Mouse (Mus musculus) lung, embryonic 16.5 days (tissue): ENCODE results near the gene Smyd4. TPM values are rescaled to one million over a fixed set of nuclear protein-coding genes. Genes with fewer than 3 reads are reported as not detected.

Source experiments
- ATAC-seq: fragments of 200-750 bp; cut with Nextera tagmentation; 2 replicates; pipeline ENCODE4 v1.8.0; 2017; ENCODE audit warnings: low read depth, mild to moderate bottlenecking, moderate library complexity
- H3K27ac ChIP-seq: fragments of 300-500 bp; sonication (generic); 2 replicates; pipeline ENCODE4 v1.5.1; 2014; ENCODE audit warnings: mild to moderate bottlenecking, control low read depth, low read length
- H3K27me3 ChIP-seq: fragments of 300-500 bp; sonication (generic); 2 replicates; pipeline ENCODE4 v1.6.1; 2014; ENCODE audit warnings: low read depth, low read length, mixed read lengths; ENCODE audit not compliant: control insufficient read depth, insufficient read depth
- H3K36me3 ChIP-seq: fragments of 300-500 bp; sonication (generic); 2 replicates; pipeline ENCODE4 v1.6.1; 2014; ENCODE audit warnings: low read length; ENCODE audit not compliant: control insufficient read depth, insufficient read depth
- H3K4me1 ChIP-seq: fragments of 300-500 bp; sonication (generic); replicated peaks from 2 replicates; pipeline ENCODE4 v1.6.1; 2014; ENCODE audit warnings: low read length, mixed read lengths; ENCODE audit not compliant: control insufficient read depth, insufficient read depth
- H3K4me2 ChIP-seq: fragments of 300-500 bp; sonication (generic); 2 replicates; pipeline ENCODE4 v1.6.1; 2014; ENCODE audit warnings: low read depth, low read length, control low read depth
- H3K4me3 ChIP-seq: fragments of 300-500 bp; sonication (generic); 2 replicates; pipeline ENCODE4 v1.5.1; 2014; ENCODE audit warnings: mild to moderate bottlenecking, low read length, control low read depth
- H3K9ac ChIP-seq: fragments of 300-500 bp; sonication (generic); 2 replicates; pipeline ENCODE4 v1.6.1; 2014; ENCODE audit warnings: low read length, control low read depth
- H3K9me3 ChIP-seq: fragments of 300-500 bp; sonication (generic); 2 replicates; pipeline ENCODE4 v1.6.1; 2016; ENCODE audit warnings: low read length; ENCODE audit not compliant: control insufficient read depth
- WGBS: fragments of 180-500 bp; shearing (Covaris S2); extraction: QIAGEN DNeasy Blood & Tissue Kit; methylation state at CpG from one replicate; pipeline ENCODE4 v1.1.7; 2014; 5-methylcytosine and 5-hydroxymethylcytosine counted together
- polyA plus RNA-seq: library from polyadenylated mRNA; unstranded; fragments of >200 nt; fragmentation: Nextera tagmentation; extraction: Ambion mirVana; gene quantifications from 2 replicates; pipeline ENCODE4 v1.2.1, GENCODE M21; 2015

The Smyd4 gene
- polyA plus RNA-seq, 1 experiment from 2014 or later = 16.9 TPM

DNA sequence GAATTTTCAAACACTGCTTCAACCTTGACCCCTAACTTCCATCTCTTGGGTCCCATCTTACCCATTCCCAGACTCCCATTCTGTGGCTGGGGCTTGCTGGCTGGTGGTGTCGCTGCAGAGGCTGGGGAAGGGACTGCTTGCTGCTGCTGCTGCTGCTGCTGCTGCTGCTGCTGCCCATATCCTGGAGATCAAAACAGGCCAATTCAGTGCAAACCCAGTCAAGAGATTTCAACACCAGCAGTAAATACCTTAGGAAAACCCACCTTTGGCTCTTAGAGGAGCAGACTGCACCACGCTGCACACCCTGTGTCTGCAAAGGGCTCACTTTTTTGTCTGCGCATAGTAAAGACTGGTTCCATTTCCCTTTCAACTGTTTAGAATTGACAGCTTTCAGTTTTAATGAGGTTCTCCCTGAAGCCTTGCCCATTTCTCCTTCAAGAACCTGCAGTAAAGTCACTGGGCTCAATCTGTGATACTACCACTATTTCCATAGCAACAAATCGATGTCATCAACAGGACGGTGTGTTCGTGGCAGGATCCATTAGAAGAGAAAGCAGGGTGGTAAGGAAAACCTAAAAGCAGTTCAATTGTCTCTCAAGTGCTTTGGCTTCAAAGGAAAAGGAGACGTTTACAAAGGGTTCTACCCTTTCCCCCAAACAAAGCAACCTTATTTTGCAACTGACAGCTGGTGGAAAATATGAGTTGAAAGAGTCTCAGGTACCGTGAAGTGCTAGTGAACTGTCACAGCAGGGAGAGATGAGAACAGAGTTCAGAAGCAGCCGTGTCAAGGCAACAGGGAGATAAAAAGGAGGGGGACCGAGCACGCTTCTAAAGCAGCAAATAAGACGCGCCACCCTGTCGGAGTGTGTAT, 29.6 kb upstream of the Smyd4 start:
- Histone ChIP-seq H3K4me1 (peaks cover 8% of the 10 kb centered on the region), H3K9me3 (no peaks in the 10 kb centered on the region), H3K9ac (no peak overlapping the region), H3K36me3 (peaks cover 18% of the 10 kb centered on the region), H3K4me3 (no peak overlapping the region), H3K4me2 (no peak overlapping the region), H3K27me3 (no peaks in the 10 kb centered on the region), H3K27ac (no peak overlapping the region; the same call in 1 of the 2 replicates)
- 52% methylated on average over 14 of the region's 14 CpGs for WGBS
- ATAC-seq = no peak

DNA sequence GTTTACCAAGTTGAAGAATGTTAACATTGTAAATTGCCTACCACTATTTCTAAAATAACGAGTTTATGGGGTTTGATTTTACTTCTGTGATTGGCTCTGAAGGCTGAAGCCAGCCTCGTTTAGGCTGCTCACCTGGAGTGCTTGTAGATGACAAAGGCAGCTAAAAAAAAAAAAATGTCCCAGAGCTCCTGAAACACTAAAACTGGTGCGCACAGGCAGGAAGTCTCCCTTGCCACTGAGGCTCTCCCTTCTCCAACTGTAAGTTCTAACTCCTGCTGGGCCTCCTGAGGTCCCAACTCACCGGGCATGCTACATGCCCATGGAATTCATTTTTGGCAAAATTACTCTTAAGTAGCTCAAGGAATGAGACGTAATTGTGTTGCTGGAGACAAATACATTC, 29.0 kb upstream of the Smyd4 start:
- no peak overlapping the region for H3K4me3 ChIP-seq
- 44% methylated on average over 5 of the region's 5 CpGs for WGBS
- H3K27ac ChIP-seq = peak overlapping the region; percentile 15; the same call in 1 of the 2 replicates
- no peak overlapping the region for H3K9ac ChIP-seq
- H3K27me3 ChIP-seq = no peaks in the 10 kb centered on the region
- no peaks in the 10 kb centered on the region for H3K9me3 ChIP-seq
- no peak for ATAC-seq
- peaks cover 8% of the 10 kb centered on the region for H3K4me1 ChIP-seq
- no peak overlapping the region for H3K4me2 ChIP-seq
- H3K36me3 ChIP-seq = peaks cover 12% of the 10 kb centered on the region; the same call in 1 of the 2 replicates

DNA sequence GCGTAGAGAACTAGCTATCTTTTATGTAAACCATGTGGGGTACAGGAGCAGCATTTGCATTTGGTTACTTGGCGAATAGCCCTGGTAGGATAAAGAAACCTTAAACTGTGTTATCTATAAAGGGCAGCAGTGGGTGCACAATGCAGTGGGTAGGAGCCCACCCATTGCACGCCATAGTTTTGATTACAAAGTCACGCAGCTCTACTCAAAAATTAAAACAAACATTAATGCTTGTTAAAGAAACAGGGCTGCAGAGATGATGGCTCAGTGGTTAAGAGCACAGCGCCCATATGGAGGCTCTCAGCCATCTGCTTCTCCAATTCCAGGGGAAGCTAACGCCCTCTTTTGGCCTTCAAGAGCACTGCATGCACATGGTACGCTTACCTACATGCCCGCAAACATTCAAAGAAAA, 24.9 kb upstream of the Smyd4 start:
- Histone ChIP-seq H3K36me3 (peaks cover 6% of the 10 kb centered on the region), H3K27ac (no peak overlapping the region), H3K9ac (no peak overlapping the region), H3K4me1 (peaks cover 21% of the 10 kb centered on the region), H3K4me2 (no peak overlapping the region), H3K4me3 (no peak overlapping the region), H3K27me3 (no peaks in the 10 kb centered on the region), H3K9me3 (no peaks in the 10 kb centered on the region)
- 56% methylated on average over 8 of the region's 8 CpGs for WGBS
- no peak for ATAC-seq

DNA sequence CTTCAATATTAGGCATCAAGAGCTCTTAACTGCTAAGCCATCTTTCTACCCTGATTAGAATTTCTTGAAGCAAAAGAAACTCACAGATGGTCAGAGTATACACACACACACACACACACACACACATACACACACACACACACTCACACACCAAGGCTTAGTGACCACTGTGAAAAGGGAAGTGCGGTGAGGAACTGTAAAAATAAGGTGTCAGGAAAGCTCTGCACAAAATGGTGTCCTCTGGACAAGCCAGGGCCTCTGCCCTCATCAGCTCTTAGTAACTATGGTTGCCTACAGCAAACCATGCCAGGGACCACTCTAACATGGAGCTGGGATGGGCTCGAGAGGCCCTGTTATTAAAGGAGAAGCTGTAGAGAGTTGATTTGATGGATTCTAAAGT, 23.8 kb upstream of the Smyd4 start:
- ATAC-seq = no peak
- peaks cover 8% of the 10 kb centered on the region for H3K36me3 ChIP-seq
- H3K9me3 ChIP-seq = no peaks in the 10 kb centered on the region
- no peak overlapping the region for H3K27ac ChIP-seq
- H3K4me3 ChIP-seq = no peak overlapping the region
- WGBS = 90% methylated on average over 2 of the region's 2 CpGs
- H3K4me2 ChIP-seq = no peak overlapping the region
- peaks cover 21% of the 10 kb centered on the region for H3K4me1 ChIP-seq
- no peaks in the 10 kb centered on the region for H3K27me3 ChIP-seq
- no peak overlapping the region for H3K9ac ChIP-seq

DNA sequence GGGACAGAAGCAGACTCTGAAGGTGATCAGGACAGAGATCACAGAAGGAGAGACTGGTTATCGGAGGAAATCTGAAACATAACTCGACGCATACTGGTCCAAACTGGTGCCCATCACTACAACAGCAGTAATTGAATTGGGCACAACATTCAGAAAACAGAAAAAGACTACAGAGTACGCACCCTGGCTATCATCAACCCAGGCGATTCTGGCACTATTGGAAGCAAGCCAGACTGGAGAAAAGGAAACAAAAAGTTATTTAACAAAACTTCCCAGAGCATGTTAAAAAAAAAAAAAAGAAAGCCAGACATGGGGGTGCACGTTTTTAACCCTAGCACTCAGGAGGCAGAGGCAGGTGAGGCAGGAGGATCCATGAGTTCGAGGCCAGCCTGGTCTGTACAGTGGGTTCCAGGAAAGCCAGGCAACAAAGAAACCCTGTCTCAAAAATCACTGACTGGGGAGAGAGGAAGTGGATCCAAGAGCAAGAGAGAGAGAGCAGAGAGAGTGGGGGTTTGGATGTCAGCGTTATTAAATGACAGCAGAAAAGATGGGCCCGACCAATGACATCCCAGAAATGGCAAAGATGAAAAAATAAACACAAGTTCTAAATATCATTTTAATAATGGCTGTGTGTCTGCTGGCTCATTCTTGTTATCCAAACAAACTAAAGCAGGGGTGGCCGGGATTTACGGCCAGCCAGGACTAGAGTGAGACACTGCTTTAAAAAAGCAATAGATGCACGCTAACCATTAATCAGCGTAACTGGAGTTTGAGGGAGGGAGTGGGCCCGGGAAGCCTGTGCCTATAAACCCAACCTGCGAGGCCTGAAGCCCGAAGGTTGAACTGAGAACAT, 22.9 kb upstream of the Smyd4 start:
- Histone ChIP-seq H3K4me1 (peaks cover 21% of the 10 kb centered on the region), H3K27me3 (no peaks in the 10 kb centered on the region), H3K36me3 (peaks cover 8% of the 10 kb centered on the region), H3K27ac (peak overlapping the region; percentile 34; the same call in 1 of the 2 replicates), H3K4me3 (no peak overlapping the region), H3K4me2 (no peak overlapping the region), H3K9me3 (no peaks in the 10 kb centered on the region), H3K9ac (no peak overlapping the region)
- peak; percentile 67 for ATAC-seq
- 47% methylated on average over 16 of the region's 16 CpGs for WGBS

DNA sequence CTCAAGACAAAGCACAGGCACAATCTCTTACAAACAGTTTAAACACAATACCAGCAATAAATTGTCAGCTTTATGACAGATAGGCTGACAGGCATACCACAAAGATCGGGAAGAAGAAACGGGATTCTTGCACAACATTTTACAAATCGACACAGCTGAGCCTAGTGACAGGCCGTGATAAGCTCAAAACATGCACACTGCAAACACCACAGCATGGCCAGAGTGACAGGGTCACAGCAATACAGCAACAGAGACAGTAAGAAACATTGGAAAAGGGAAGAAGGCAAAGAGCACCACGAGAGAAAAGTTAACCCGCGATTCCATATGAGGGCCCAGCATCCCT, 22.3 kb upstream of the Smyd4 start:
- H3K4me2 ChIP-seq = no peak overlapping the region
- WGBS = 41% methylated on average over 7 of the region's 7 CpGs
- H3K27me3 ChIP-seq = no peaks in the 10 kb centered on the region
- peaks cover 8% of the 10 kb centered on the region for H3K36me3 ChIP-seq
- no peak overlapping the region for H3K4me3 ChIP-seq
- ATAC-seq = peak; percentile 49
- peak overlapping the region; percentile 11; the same call in 1 of the 2 replicates for H3K27ac ChIP-seq
- no peak overlapping the region for H3K9ac ChIP-seq
- H3K4me1 ChIP-seq = peaks cover 21% of the 10 kb centered on the region
- no peaks in the 10 kb centered on the region for H3K9me3 ChIP-seq

DNA sequence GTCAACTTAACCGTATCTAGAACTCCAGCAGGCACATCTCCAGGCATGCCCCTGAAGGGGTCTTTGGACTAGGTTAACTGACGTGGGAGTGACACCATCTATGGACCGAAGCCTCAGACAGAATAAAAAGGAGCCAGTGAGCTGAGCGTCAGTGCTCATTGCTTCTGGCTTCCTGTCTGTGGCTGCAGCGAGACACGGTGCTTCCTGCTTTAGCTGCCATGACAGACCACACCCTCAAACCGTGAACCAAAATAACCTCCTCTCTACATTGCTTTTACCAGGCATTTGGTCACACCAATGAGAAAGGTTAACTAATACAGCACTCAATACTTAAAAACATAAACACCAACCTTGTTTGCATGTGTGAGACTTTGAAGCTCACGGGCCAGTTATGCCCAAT, 11.6 kb upstream of the Smyd4 start:
- H3K4me1 ChIP-seq = no peaks in the 10 kb centered on the region; the same call in 1 of the 2 replicates
- H3K9ac ChIP-seq = no peak overlapping the region
- 66% methylated on average over 8 of the region's 8 CpGs for WGBS
- H3K4me2 ChIP-seq = no peak overlapping the region
- no peaks in the 10 kb centered on the region for H3K9me3 ChIP-seq
- no peak overlapping the region for H3K27ac ChIP-seq
- ATAC-seq = no peak
- H3K4me3 ChIP-seq = no peak overlapping the region
- no peaks in the 10 kb centered on the region for H3K27me3 ChIP-seq
- peaks cover 32% of the 10 kb centered on the region for H3K36me3 ChIP-seq

DNA sequence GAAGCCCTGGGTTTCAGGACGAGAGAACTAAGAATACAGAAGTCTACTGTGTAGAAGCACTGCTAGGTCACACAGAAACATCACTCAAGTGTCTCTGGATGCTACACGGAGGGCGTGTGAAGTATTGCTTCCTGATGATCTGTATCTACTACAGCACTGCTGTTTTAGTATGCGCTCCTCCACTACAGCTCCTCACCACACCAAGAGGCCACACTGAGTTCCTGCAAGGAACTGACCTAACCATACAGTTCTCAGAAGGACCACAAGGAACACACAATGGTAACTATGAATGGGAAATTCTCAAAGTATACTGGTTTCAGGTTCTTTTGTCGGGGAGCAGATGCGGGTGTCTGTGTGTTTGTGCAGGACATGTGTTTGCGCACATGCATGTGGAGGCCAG, 11.0 kb upstream of the Smyd4 start:
- ATAC-seq = no peak

DNA sequence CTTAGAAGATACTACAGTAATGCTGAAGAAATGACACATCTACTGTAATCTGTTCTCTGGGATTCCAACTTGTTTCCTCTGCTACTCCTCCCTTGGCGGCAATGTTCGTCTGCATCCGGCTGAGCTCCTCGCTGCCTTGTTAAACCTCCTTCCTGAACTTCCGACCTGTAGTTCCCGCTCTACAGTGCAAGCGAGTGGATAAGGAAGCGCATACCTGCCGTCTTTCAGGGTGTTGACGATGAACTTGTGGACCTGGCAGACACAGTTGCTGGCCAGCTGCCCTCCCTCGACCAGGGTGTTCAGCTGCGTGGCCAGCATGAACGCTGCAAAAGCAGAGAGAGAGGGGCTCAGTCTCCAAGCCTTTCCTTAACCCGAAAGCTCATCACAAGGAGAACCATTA, 8.2 kb upstream of the Smyd4 start:
- no peak overlapping the region for H3K4me2 ChIP-seq
- H3K27ac ChIP-seq = no peak overlapping the region
- no peaks in the 10 kb centered on the region for H3K27me3 ChIP-seq
- 81% methylated on average over 14 of the region's 14 CpGs for WGBS
- no peak for ATAC-seq
- no peak overlapping the region for H3K9ac ChIP-seq
- H3K36me3 ChIP-seq = peaks cover 32% of the 10 kb centered on the region
- H3K4me3 ChIP-seq = no peak overlapping the region
- peaks cover 14% of the 10 kb centered on the region for H3K4me1 ChIP-seq
- H3K9me3 ChIP-seq = no peaks in the 10 kb centered on the region

More for the DNA sequence above, 11.0 kb upstream of the Smyd4 start:
- H3K27me3 ChIP-seq = no peaks in the 10 kb centered on the region
- H3K36me3 ChIP-seq = peaks cover 32% of the 10 kb centered on the region
- H3K9ac ChIP-seq = no peak overlapping the region
- no peaks in the 10 kb centered on the region; the same call in 1 of the 2 replicates for H3K4me1 ChIP-seq
- H3K9me3 ChIP-seq = no peaks in the 10 kb centered on the region
- H3K27ac ChIP-seq = no peak overlapping the region
- no peak overlapping the region for H3K4me2 ChIP-seq
- 83% methylated on average over 7 of the region's 7 CpGs for WGBS
- no peak overlapping the region for H3K4me3 ChIP-seq
